Mouse (Mus musculus): Measurements from ENCODE around the gene Aip.

GRCm38 (mm10) chr19:4090446-4090845 is 35.2 kb downstream of the Aip start:
- TF ChIP-seq CTCF (IDR thresholded peaks at IDR 0.05; ENCODE audit: low read depth) (no peak), EP300 (optimal IDR thresholded peaks at IDR 0.05) (no peak)

Data from stomach, postnatal 0 days (tissue).